Mouse (Mus musculus): ENCODE measurements at regions not wholly inside any gene's neighbourhood (a gene's known extent, or its start where the extent isn't known, plus 50 kb on each side); places are given as distances from the start of the nearest gene placed in this dataset.

- TF ChIP-seq CTCF (IDR thresholded peaks at IDR 0.05; ENCODE audit: borderline replicate concordance, insufficient read depth, low read depth, low read length) = no peak
- no peak for TF ChIP-seq POLR2A (IDR thresholded peaks at IDR 0.05; ENCODE audit: borderline replicate concordance, insufficient read depth, low read length)
Measured at GRCm38 (mm10) chr2:30737759-30738158, 65.7 kb downstream of the 1700001O22Rik start.
